Mouse (Mus musculus) B cell, adult 2 months (primary cell): ENCODE measurements around the gene Sim2.
A peak's percentile ranks its signal among the peaks of the same experiment; 100 is the strongest.

Source experiments
- DNase-seq, 2 experiments: peaks; one replicate each; pipeline ENCODE4 v3.0.0; 2022

Sim2 gene

DNA sequence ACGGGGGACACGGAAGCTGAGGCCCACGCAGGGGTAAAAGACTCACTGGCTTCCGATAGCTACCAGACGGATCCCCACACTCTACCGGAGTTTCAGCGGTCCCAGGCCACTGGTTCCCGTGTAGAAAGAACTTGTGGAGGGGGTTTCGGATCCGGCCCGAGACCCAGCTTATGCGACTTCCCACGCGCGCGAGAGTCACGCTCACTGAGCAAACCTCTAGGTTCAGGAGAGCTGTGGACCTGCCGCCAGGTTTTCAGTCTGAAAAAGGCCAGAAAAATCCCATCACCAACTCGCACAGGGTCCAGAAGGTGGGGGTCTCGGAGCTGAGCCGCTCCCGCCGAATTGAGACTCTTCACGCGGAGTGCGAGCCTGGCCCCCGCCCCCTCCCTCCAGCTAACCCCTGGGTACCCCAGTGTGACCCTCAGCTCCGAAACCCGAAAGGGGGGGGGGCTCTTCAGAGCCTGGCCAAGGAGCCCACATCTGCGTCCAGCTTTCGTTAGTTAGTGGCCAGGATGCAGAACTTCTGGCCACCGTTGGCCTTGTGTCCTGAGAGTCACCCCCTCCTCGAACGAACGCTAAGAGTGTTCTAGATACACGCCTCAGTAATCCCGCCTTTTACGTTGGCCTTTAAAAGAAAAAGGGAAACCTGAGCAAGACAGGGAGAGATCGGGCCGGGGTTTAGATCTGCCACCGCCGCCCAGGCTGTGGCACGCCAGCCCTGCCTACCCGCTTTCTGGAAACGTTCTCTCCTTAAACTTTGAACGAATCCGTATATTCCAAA, 5.5 kb upstream of the Sim2 start:
- DNase-seq = peak; percentile 36 to 45

DNA sequence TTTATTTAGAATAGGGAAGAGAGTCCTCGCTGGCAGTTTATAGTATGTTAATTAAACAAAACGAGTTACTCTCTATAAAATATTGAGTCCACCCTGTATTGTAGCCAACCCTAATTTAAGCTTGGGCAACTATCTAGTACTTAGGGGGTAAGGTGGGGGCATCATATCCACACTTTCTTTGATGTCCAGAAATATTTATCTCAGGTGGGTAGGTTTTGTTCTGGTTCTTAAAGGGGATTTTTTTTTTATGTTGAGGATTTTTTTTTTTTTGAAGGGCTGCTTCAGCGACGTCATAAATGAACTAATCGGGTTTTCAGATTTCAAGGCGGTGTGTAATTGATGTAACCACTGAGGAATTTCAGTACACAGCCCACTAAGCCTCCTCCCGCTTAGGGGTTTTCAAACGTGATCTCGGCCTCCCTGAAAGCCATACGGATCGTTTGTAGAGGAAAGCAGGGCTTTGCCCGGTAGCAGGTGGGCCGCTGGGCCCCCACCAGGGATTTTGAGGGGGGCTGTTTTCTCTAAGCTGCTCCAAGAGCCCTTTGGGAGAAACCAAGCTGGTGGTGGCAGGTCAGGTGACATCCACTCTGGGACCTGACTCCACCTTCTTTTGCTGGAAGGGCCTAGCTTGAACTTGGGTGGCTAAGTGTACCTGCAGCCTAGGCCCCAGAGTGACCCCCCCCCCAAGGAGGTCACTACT, 4.7 kb upstream of the Sim2 start:
- DNase-seq = peak in 1 of 2 experiments; percentile 15

DNA sequence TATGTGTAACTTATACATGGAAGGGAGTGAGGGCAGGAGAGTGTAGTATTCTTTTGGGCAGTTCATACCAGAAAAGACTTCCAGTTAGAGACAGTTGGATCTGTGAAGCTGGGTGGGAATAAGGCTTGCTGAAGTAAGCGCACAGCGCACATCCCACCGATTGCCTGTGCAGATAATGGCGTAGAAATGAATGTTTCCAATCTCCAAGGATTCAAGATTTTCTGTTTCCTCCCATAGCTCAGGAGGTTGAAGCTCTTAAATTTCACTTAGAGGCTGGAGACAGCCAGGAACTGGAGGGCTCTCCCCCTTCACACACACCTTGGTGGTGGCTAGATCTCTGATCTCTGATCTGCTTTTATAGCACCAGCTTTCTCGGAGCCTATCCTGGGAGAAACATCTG, 3.1 kb upstream of the Sim2 start:
- DNase-seq = no peak

DNA sequence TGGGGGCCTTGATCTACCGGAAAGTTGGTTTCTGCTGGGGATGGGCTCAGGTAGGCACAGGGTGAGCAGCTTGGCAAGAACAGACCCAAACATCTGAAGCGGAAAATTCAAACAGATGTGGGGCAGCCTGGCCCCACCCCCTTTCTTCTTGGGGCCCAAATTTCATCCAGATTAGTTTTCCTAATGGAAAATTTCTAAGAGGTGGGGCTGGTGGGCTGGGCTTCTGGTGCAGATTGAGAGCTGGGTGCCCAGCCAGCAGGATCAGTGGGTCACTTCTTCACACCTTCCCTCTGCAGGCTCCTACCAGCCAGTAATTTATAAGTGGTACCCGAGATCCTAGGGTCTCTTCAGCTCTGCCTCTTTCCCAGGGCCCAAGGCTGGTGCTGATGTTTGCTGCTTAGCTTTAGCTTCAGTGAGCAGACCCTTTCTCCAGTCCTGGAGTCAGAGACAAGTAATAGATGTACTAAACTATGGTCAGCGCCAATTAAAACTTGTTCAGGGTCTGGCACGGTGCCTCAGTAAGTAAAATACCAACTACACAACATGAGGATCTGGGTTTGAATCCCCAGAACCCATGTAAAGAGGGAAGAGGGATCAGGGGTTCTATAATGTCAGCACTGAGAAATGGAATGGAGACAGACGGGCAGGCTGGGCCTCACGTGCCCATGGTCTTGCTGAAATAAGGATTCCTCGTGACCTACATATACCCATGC, 2.6 kb upstream of the Sim2 start:
- no peak for DNase-seq

DNA sequence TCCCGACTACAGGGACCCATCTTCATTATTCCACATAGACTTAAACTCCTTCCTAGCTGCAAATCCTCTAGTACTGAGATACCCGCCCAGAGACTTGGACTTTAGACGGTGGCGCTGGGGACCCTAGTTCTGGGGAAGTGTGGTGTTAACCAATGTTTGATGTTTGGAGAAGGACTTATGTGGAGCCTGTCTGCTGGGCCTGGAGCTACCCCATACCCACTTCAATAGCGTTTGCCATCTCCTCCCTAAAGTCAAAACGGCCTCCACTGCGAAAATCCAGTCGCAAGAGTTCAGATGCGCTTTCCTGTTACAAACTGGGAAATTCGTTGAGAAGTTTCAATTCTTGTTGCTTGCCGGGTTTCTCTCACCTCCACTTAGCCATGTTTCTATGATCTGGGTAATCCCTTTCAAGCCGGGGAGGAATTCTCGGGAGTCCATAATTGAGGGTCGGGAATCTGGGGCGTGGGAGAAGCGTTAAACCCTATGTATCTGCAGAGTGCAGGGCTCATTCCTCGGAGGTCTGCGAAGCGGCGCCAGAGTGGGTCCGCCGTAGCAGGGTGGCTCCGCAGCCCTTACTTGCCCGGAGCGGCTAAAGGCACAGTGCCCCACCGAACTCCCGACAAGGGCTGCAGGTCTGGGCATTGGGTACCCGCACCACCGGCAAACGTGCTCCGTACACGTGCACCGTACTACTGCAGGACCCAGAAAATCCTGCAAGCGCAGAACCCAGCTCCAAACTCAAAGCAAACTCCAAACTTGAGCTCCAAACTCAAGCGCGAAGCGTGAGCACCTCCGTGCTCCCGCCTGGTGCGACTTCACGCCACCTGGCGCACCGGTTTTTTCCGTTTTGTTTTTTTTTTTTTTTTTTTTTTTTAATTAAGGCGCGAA, 1.5 kb upstream of the Sim2 start:
- DNase-seq = peak; percentile 23 to 39

DNA sequence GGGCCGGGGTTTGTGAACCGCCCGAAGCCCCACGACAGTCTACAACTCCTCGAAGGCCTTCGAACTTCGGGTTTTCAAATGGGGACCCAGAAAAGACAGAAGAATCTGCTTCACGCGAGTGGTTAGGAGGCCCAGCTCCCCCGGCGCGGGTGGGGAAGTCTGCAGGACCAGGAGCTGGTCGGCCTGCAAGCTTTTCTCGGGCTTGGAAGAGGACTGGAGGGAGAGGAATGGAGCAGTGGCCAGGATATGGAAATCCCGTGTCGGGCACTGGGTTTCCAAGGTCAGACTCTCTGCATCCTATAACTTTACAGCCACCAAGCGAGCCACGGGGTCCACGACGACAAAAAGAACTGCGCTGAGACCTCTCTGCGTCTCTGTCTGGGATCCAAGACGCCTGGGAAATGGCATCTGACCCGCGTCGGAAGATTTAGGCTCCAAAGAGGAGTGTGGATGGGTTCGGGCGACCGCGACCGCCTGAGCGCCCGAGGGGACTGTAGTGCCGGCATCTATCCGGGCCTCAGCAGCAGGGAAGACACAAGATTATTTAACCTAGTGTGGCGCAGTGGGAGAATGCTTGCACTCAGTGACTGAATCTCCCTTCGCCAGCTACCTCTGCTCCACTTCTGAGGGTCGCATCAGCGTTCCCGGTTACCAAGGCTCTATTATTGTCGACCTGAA, 744 bp upstream of the Sim2 start:
- peak; percentile 26 to 45 for DNase-seq

DNA sequence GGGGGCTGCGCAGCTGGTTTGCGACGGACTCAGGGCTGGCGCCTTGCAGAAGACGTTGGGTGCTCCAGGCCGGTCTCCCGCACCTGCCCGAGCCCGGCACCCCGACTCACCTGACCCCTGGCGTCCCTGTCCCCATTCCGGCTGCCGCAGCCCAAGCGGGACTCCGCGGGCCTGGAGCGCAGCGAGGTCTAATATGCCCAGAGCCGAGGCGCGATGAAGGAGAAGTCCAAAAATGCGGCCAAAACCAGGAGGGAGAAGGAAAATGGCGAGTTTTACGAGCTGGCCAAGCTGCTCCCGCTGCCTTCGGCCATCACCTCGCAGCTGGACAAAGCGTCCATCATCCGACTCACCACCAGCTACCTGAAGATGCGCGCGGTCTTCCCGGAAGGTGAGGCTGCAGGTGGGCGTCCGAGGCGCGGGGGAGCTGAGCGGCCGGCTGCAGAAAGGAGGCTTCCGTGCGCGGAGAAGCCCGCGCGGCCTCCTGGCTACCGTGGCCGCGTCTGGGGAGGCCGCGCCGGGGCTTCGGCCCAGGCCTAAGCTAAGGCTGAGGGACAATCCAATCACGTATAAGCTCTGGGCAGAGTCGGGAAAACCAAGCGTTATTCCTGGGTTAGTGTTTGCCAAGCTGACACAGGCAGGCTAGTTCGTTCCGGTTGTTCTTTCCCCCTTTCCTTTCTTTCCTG, 1.0 kb downstream of the Sim2 start:
- peak; percentile 18 to 49 for DNase-seq

DNA sequence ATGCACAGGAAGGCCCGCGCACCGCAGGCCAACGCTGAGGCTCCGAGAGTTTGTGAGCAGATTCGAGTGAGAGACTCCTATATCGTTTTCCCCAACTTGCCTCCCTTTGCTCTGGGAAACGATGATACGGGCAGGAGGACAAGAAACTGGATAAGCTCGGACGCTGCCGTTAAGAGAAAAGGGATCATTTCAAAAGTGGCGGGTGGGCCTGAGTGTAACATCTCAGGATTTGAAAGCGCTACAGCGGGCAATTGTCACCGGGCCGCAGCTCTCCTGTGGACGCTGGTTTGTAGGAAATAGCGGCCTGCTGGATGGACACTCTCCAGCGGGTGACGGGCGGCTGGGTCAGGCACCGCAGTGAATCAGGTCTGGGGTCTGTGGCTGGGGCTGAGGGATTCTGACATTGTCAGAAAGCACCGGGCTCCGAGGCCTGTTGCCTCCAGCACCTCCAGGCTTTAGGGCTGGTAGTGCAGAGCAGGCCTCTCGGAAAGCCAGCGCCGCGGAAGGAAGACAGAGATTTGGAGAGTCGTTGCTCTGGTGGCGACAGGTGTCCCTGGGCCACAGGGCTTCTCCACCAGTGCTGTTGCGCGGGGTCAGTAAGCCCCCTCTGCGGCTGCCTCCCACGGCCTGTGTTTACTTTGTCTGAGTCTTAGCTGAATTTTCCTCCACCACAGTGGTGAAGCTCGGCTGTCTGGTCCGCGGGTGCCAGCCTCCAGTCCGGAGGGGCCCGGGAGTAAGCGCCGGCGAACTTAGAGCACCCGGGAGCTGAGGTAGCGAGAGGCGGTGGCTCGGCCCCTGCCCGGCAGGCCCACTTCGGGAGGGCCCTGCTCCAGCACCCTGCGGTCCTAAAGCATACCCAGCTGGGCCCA, 2.2 kb downstream of the Sim2 start:
- DNase-seq = peak; percentile 31 to 37

DNA sequence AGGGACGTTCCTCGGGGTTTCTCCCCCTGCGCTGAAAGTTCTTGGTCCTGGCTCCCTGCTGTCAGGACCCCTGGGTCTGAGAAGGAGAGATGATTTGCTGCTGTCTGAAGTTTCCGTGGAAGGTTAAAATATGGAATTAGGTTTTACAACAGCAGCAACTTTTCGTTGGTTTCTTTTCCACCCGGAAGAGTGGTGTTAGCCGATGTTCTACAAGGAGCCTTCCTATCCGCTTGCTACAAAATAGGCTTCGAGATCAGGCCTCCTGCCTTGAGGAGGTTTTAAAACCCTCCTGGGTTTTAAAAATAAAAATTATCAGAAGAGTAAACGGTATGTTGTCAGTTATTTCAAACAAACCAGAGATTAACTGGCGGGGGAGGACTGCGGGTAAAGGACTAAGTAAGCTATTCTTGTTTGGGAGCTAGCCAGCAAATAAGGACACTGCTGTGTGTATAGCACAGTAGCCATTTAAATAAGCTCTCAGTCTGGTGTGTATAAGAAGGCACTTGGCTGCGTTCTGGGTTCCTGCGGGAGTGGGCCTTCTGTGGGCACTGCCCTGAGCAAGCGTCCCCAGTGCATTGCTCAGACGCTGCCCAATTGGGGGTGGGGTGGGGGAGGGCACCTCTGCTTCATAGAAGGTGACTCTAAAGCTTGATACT, 3.0 kb downstream of the Sim2 start:
- no peak for DNase-seq

DNA sequence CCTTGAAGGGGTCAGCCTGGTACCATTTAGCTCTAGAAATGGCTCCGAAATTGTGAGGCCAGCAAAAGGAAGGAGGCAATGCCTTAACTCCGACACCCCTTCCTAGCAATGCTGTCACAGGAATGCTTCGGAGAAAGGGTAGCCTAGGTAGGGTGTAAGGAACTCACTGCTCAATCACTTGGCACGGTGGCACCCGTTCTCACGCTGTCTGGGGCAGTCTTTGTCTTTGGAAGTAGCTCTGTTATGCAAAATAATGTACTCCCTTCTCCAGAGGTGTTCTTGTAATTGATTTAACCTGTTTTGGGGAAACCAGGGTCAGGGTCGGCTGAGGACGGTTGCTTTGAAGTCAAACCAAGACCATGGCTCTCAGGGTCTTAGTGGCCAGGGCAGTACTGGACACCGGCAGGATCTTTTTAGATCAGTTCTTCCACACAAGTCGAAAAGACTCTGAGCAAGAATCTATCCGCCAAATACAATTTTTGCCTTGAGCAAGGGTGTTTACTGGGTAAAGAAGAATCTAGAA, 3.6 kb downstream of the Sim2 start:
- peak in 1 of 2 experiments; percentile 12 for DNase-seq

DNA sequence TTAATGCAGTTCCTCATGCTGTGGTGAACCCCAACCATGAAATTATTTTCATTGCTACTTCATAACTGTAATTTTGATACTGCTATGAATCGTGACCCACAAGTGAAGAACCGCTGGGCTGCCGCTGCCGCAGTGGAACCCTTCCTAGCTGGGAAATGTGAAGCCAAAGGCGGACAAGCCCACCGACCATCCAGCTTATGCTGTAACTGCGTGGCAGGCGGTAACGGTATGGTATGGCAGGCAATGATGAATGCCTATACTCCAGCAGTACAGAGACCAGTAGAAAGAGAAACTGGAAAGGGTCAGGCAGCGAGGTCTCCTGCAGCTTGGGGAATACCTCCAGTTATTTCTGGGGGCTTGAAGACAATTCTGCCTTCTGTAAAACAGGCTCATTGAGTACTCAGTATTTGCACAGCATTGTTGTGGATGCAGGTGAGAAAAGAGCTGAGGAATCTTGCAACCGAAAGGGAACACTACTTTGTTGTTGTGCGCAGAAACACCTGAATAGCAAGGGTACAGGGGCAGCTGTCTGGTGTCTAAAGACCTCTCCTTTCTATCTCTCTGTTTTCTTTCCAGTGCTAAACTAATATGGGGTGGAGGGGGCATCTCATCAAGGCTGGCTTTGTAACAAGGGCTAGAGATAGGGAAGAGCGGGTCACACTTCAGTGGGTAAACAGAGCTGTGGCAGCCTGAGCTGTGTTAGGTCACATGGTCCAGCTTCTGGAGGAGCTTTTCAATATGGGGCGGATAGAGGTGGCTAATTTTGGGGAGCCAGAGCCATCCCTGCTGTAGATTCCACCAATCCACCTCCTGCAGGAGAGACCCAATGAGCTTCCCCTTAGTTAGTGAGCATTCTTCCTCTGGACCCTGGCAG, 4.3 kb downstream of the Sim2 start:
- DNase-seq = no peak

DNA sequence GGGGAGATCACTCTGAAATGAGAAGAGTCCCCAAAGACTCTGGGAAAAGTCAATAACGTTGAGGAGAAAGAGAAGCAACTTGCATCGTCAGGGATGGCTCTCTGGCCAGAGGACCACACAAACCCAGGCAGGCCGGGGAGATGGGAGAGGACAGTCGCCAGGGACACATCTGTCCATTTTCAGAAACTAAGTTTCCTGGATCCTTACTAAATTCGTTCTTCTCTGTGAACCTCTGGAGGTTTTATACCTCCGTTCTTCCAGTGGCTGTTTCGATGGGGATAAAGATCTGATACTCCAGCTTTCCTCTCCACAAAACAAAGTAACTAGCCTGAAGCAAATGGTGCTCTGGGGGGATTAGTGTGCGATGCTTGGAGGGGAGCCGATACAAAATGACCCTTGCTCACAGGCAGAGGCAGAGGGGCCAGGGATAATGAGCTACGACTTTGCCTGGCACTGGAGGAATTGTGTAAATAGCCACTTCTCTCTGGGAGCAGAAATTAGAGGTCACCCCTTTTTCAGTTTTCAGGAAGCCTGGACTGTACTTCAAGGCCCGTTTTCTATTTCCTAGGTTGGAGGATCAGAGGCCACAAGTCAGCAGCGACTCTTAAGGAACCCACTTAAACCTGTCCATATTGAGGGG, 7.9 kb downstream of the Sim2 start:
- DNase-seq = peak in 1 of 2 experiments; percentile 23

DNA sequence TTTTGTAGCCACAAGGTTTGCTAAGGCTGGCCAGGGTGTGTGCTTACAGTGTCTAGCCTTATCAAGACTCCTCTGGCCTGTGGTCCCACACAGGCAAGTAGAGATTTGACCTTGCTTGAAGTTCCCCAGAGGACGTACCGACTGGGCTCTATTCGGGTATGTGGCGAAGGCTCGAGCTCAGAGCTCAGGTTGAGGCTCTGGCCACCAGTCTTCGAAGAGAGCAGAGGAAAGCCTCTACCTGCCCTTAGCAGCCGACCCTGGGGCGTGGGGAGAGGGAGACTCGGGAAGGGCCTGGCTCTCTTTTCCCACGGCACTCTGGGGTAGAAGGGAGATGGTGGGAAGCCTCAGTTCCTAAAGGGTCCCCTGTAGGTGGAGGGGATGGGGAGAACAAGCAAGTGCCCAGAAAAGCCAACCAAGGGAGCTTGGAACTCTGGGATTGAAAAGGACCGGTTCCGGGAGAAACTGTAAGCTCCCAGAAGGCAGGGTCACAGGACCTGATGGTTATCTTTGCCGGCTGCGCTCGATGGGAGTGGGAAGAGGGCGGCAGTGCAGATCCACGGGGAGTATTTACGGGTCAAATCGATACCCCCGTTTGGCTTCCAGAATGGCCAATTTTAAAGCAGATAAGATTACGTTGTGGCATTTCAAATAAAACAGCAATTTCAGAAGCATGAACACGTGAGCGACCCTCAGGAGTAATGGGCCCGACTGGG, 8.6 kb downstream of the Sim2 start:
- DNase-seq = peak; percentile 19 to 40

DNA sequence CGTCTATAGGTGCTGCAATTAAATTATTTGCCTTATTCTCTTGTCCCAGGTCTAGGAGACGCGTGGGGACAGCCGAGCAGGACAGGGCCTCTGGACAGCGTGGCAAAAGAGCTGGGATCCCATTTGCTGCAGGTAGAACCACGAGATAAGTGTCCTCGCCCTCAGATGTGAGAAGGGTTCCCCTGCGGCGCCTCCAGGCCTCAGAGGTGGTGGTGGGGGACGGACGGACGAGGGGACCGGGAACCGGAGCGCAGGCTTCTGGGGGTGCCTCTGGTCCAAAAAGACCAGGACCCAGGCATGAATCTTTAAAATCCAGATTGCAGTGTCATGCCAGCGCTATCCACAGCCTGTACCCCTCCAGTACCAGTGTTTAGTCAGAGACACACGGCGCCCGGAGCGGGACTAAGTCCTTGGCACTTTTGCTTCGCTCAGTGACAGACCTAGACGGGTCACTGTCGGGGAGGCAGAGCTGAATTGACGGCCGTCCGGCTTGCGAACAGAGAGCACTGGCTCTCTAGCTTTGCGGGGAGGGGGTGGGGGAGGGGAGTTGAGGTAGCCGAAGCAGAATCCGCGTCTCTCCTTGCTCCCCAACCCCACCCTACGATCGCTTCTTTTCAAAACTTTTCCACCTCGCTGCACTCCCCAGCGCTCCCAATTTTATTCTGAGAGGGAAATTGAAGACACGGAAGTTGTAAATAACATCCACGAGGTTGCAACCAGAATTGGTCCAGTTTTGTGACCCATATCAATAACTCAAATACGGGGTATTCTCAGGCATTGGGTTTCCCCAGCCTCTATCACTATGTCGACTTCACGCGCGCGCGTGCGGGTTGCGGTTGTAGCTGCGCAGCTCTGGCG, 9.7 kb downstream of the Sim2 start:
- DNase-seq = no peak

DNA sequence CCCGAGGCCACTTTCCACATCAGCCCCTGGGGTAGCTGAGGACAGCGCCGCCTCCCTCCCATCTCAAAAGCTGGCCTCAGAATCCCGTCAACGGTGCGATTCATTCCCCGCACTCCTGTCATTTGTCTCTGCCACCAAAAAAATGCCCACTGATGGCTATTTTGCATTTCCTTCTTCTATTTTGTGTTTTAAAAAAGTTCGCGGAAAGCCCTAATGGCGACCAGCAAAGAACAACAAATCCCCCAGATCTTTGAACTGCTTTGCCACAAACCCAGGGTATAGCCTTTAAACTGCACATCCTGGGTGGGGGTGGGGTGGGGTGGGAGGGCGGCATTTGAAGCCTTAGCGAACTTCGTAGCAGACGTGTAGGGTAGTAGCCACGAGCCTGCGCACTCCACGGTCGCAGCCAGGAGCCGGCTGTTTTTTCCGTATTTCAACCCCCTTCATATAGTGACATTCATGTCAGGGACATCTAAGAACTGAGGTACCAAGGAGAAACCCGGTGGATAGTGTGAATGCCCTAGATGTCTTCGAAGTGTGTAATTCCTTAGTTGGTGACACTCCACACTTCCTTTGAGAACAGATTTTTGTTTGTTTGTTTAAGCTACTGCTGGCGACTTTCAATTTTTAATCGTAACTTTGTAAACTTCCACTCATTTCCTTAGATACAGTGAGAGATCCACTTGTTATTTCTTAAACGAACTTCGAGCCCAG, 10.5 kb downstream of the Sim2 start:
- peak; percentile 29 to 30 for DNase-seq

DNA sequence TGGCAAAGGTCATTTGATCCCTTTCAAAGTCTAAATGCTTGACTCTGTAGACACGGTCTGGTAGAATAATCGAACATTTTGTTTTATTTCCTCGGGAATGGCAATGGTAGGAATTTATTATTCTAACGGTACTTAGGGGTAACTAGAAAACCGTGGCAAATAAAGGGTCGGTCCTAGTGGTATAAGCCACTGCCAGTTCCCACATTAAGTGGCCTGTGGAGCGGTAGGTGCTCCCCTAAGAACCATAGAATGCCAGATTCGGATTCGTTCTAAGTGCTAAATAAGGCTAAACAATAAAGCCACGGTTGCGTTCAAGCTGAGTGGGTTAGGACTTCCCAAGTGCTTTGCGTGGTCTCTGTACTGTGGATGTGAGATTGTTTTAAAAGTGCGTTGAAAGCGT, 11.7 kb downstream of the Sim2 start:
- peak; percentile 26 for DNase-seq
